Mouse (Mus musculus) midbrain, embryonic 12.5 days (tissue): ENCODE data around the gene Serping1. TPM values are rescaled to one million over a fixed set of nuclear protein-coding genes. Genes with fewer than 3 reads are reported as not detected.

Experiments used
- ATAC-seq: fragments of 200-750 bp; cut with Nextera tagmentation; 2 replicates; pipeline ENCODE4 v1.8.0; 2017; ENCODE audit warnings: low read depth, moderate TSS enrichment, moderate library complexity; ENCODE audit not compliant: low FRiP score
- H3K27ac ChIP-seq: fragments of 300-500 bp; sonication (generic); replicated peaks from 2 replicates; pipeline ENCODE4 v1.5.1; 2016; ENCODE audit warnings: mild to moderate bottlenecking
- H3K27me3 ChIP-seq: fragments of 300-500 bp; sonication (generic); 2 replicates; pipeline ENCODE4 v1.6.1; 2016; ENCODE audit warnings: mild to moderate bottlenecking
- H3K36me3 ChIP-seq: fragments of 300-500 bp; sonication (generic); 2 replicates; pipeline ENCODE4 v1.6.1; 2016
- H3K4me1 ChIP-seq: fragments of 300-500 bp; sonication (generic); 2 replicates; pipeline ENCODE4 v1.6.1; 2016
- H3K4me2 ChIP-seq: fragments of 300-500 bp; sonication (generic); replicated peaks from 2 replicates; pipeline ENCODE4 v1.6.1; 2016; ENCODE audit warnings: mild to moderate bottlenecking, moderate library complexity
- H3K4me3 ChIP-seq: fragments of 300-500 bp; sonication (generic); 2 replicates; pipeline ENCODE4 v1.5.1; 2016; ENCODE audit warnings: mild to moderate bottlenecking
- H3K9ac ChIP-seq: fragments of 300-500 bp; sonication (generic); replicated peaks from 2 replicates; pipeline ENCODE4 v1.6.1; 2016; ENCODE audit warnings: mild to moderate bottlenecking, moderate library complexity
- H3K9me3 ChIP-seq: fragments of 300-500 bp; sonication (generic); 2 replicates; pipeline ENCODE4 v1.6.1; 2016; ENCODE audit warnings: mild to moderate bottlenecking
- WGBS: fragments of 180-500 bp; shearing (Covaris S2); methylation state at CpG from one replicate; pipeline ENCODE4 v1.1.7; 2016; 5-methylcytosine and 5-hydroxymethylcytosine counted together
- microRNA counts: library from miRNA; unstranded; fragments of <30 nt; microRNA quantifications from one replicate; lab custom pipeline; 2017
- microRNA-seq: library from miRNA; unstranded; fragments of <30 nt; microRNA quantifications from one replicate; pipeline ENCODE4, GENCODE M21; 2017
- polyA plus RNA-seq: library from polyadenylated mRNA; unstranded; fragments of >200 nt; fragmentation: Nextera tagmentation; extraction: Ambion mirVana; gene quantifications from 2 replicates; pipeline ENCODE4 v1.2.1, GENCODE M21; 2016

The Serping1 gene
- polyA plus RNA-seq, 1 experiment from 2014 or later: 46.2 TPM

DNA sequence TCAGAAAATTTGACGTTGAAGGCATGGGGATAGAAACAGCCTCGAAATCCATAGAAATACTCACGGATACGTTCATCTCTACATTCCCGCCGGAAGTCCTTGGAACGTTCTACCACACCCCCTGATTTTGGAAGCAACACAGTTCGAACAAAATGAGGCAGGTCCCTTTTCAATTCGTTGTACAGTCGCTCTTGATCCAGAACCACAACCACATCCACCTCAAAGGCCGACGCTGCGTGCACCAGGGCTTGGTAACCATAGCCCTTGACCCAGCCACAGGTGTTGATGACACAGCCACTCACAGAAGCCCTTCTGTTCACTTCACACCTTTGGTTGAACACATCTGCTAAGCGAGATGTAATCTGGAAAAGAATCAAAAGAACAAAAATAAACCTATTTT lies 51.4 kb downstream of the Serping1 start:
- H3K9ac ChIP-seq: no peak overlapping the region
- ATAC-seq: no peak
- no peak overlapping the region for H3K4me3 ChIP-seq
- H3K27ac ChIP-seq: no peak overlapping the region
- WGBS: 97% methylated on average over 14 of the region's 14 CpGs
- H3K4me1 ChIP-seq: peaks cover 17% of the 10 kb centered on the region
- no peak overlapping the region for H3K4me2 ChIP-seq
- H3K9me3 ChIP-seq: no peaks in the 10 kb centered on the region
- peaks cover 27% of the 10 kb centered on the region for H3K36me3 ChIP-seq
- no peaks in the 10 kb centered on the region for H3K27me3 ChIP-seq

DNA sequence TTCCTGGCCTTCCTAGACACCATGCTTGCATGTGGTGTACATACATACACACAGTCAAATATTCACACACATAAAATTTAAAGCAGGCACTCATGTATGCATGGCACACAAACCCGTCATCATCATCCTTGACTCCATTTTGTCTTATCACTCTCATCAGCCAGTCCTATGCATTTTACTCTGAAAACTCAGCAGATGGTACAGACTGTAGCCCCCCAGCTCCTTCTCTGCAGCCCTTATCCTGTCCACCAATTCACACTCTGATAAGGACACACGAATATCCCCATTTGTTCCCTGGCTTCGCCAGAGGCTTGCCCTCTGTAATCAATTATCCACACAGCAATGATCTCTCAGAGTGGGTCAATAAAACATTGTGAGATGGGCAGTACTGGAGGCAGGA lies 54.1 kb downstream of the Serping1 start:
- Histone ChIP-seq H3K27ac (no peak overlapping the region), H3K4me2 (no peak overlapping the region), H3K4me1 (peaks cover 13% of the 10 kb centered on the region), H3K27me3 (no peaks in the 10 kb centered on the region), H3K9ac (no peak overlapping the region), H3K36me3 (peaks cover 27% of the 10 kb centered on the region), H3K9me3 (no peaks in the 10 kb centered on the region), H3K4me3 (no peak overlapping the region)
- WGBS: 89% methylated on average over 3 of the region's 3 CpGs
- no peak for ATAC-seq

DNA sequence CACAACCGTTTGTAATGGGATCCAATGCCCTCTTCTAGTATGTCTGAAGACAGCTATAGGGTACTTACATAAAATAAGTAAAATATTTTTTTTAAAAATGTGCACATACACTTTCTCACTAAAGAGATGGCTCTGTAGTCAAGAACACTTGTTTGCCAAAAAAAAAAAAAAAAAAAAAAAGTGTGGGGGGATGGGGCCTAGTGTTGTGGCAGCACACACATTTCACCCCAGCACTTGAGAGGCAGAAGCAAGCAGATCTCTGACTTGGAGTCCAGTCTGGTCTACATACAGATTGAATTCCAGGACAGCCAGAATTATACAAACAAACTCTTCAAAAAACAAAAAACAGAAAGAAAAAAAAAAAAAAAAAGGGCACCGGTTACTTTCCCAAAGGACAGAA lies 54.5 kb downstream of the Serping1 start:
- Histone ChIP-seq H3K36me3 (peaks cover 27% of the 10 kb centered on the region), H3K9ac (no peak overlapping the region), H3K4me3 (no peak overlapping the region), H3K4me2 (no peak overlapping the region), H3K27me3 (no peaks in the 10 kb centered on the region), H3K9me3 (no peaks in the 10 kb centered on the region), H3K27ac (no peak overlapping the region), H3K4me1 (peaks cover 8% of the 10 kb centered on the region; the same call in 1 of the 2 replicates)
- 88% methylated on average over 2 of the region's 2 CpGs for WGBS
- ATAC-seq: no peak

DNA sequence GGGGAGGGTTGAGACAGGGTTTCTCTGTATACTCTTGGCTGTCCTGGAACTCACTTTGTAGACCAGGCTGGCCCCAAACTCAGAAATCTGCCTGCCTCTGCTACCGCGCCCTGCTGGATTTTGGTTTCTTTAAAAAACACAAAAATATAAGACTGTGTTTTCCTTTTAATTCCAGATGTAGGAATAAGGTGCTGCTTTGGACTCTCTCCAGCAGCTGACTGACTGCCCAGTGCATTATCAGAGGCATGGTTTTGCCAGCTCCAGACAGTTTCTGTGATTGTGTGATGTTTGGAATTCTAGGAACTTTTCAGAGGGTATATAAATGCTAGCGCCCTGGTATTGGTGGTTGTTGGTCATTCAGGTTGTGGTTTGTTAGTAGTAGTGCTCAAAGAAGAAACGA lies 57.9 kb downstream of the Serping1 start:
- Histone ChIP-seq H3K4me2 (no peak overlapping the region), H3K27me3 (no peaks in the 10 kb centered on the region), H3K36me3 (peaks cover 11% of the 10 kb centered on the region), H3K4me1 (peaks cover 16% of the 10 kb centered on the region), H3K27ac (no peak overlapping the region), H3K9ac (no peak overlapping the region), H3K4me3 (no peak overlapping the region), H3K9me3 (no peaks in the 10 kb centered on the region)
- 96% methylated on average over 4 of the region's 4 CpGs for WGBS
- no peak for ATAC-seq

DNA sequence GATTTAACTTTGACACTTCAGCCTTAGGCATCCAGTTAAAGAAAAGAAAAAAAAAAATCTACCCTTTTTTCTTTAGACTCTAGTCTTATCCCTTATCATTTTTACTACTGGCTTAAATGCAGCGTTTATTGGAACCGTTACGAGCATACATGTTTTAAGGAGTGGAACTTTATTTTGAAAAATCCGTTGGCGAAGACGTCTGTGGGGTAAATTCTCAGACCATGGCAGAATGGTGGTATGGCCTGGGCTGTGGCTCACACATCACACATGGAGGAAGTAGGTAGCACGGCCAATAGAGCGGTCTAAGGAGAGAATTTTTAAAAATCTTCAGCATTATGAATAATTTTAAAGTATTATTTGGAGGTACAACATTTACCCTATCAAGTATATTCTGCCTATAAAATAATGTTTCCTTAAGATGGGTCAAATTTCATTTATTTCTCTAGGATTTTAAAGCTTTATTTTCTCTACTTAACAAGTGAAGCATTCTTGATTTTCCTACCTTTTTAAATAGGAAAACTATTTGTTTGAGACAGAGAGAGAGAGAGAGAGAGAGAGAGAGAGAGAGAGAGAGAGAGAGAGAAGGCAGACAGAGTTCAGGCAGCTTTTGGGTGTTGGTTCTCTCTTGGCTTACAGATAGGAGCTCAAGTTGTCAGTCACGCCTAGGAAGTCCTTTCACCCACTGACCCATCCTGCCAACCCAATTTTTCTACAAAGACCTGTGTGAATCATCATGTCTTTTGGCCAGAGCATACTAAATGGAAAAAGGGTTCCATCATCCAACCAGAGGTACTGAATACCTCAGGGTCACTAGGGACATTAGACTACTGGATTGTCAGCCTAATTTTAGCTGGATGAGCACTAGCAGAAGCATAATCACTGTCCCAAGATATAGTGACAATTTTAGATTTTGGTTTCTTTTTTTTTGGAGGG lies 58.6 kb downstream of the Serping1 start:
- H3K9ac ChIP-seq: peak overlapping the region; percentile 71
- 39% methylated on average over 9 of the region's 9 CpGs for WGBS

DNA sequence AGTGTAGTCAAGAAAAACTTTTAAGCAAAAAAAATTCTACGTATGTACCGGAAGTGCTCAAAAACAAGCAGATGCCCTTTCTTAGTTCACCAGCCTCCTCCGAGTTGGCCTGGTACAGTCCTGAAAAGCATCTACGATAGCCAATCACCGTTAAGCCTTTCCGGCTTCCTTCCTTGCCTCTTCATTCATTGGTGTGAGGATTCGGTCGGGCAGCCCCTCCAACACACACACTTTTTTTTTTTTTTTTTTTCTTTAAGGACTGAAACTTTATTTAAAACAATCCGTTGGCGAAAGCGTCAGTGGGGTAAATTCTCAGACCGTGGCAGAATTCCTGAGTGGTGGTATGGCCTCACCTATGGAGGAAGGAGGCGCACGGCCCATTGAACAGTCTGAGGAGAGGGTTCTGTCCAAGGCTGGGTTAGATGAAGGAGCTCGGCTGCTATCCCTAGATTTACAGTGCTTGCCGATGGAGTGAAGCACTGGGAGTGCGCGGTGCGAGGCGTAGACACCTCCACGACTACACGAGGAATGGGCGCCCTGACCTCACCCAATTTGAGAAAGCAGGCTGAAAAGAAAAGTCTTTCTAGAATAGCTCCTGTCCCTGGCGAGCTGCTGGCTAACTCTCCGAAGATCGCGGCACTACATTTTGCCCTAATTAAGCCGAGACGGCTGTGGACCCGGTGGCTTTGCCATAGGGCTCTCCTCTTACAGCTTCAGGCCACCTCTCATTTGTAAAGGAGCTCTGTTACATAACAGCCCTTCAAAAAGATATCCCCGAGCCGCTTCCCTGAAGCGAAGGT lies 59.5 kb downstream of the Serping1 start:
- peak; percentile 94 for ATAC-seq

More for the DNA sequence above, 58.6 kb downstream of the Serping1 start:
- Histone ChIP-seq H3K4me1 (peaks cover 16% of the 10 kb centered on the region), H3K27ac (peak overlapping the region; percentile 97; the same call in 1 of the 2 replicates), H3K4me3 (peak overlapping the region; percentile 96), H3K27me3 (no peaks in the 10 kb centered on the region), H3K4me2 (peak overlapping the region; percentile 81), H3K9me3 (no peaks in the 10 kb centered on the region), H3K36me3 (peaks cover 7% of the 10 kb centered on the region)
- ATAC-seq: no peak

More for the DNA sequence above, 59.5 kb downstream of the Serping1 start:
- H3K4me3 ChIP-seq: peak overlapping the region; percentile 96
- under 1% methylated on average over 33 of the region's 33 CpGs for WGBS
- H3K27ac ChIP-seq: peak overlapping the region; percentile 97
- H3K9me3 ChIP-seq: no peaks in the 10 kb centered on the region
- peaks cover 4% of the 10 kb centered on the region; the same call in 1 of the 2 replicates for H3K36me3 ChIP-seq
- H3K4me2 ChIP-seq: peak overlapping the region; percentile 81
- no peaks in the 10 kb centered on the region for H3K27me3 ChIP-seq
- H3K4me1 ChIP-seq: peaks cover 16% of the 10 kb centered on the region
- peak overlapping the region; percentile 94 for H3K9ac ChIP-seq

MicroRNA genes within 50 kb of the gene (microRNA counts, 519-probe panel; counts per million panel counts)
- 8,858 counts per million, percentile 92 among the panel's probes with 10 or more counts for microRNA mmu-miR-130a (lab: Ali Mortazavi, UCI)

Small RNAs within 50 kb of the gene (microRNA-seq; reads per million reads assigned to microRNA genes)
- gene Mir130a: 40,351 reads per million, percentile 99 among the genes with 10 or more reads in this experiment

Other genes with a start within 250 kb of the Serping1 start
- 47.4 and 47.7 TPM in 2 replicates for gene Ctnnd1, start 124.7 kb downstream of the Serping1 start, polyA plus RNA-seq
- gene Btbd18, start 116.4 kb downstream of the Serping1 start, polyA plus RNA-seq: 0.26 and 0.31 TPM in 2 replicates
- 367 and 374 TPM in 2 replicates for gene Selenoh, start 104.7 kb downstream of the Serping1 start, polyA plus RNA-seq
- not detected in 2 replicates for gene Gm28635, start 97.4 kb downstream of the Serping1 start, polyA plus RNA-seq
- 51.8 and 54.8 TPM in 2 replicates for gene Med19, start 97.0 kb downstream of the Serping1 start, polyA plus RNA-seq
- 169 and 183 TPM in 2 replicates for gene Tmx2, start 96.3 kb downstream of the Serping1 start, polyA plus RNA-seq
- gene Zdhhc5, start 60.3 kb downstream of the Serping1 start, polyA plus RNA-seq: 28.1 and 29.5 TPM in 2 replicates
- gene Clp1, start 48.1 kb downstream of the Serping1 start, polyA plus RNA-seq: 42.5 and 45.9 TPM in 2 replicates
- 22.5 and 26.3 TPM in 2 replicates for gene Ypel4, start 41.4 kb downstream of the Serping1 start, polyA plus RNA-seq
- 9.1 and 10.9 TPM in 2 replicates for gene Gm19426, start 31.8 kb downstream of the Serping1 start, polyA plus RNA-seq
- 26.6 and 31.2 TPM in 2 replicates for gene Ube2l6, start 23.4 kb upstream of the Serping1 start, polyA plus RNA-seq
- gene Smtnl1, start 47.2 kb upstream of the Serping1 start, polyA plus RNA-seq: 0.13 TPM in 1 of 2 replicates, not detected in the other
- 32.7 and 35.8 TPM in 2 replicates for gene Timm10, start 51.6 kb upstream of the Serping1 start, polyA plus RNA-seq
- gene Slc43a1, start 63.4 kb upstream of the Serping1 start, polyA plus RNA-seq: 9.5 and 10.2 TPM in 2 replicates
- 4.1 and 5.4 TPM in 2 replicates for gene Rtn4rl2, start 111.3 kb upstream of the Serping1 start, polyA plus RNA-seq
- gene Slc43a3, start 161.1 kb upstream of the Serping1 start, polyA plus RNA-seq: 10.5 and 14.1 TPM in 2 replicates
- gene Prg2, start 205.0 kb upstream of the Serping1 start, polyA plus RNA-seq: not detected in 2 replicates
- not detected in 2 replicates for gene Prg3, start 212.8 kb upstream of the Serping1 start, polyA plus RNA-seq